In genomic region chr6:26898511-26898910, GRCm38 (mm10) we compare ENCODE assay signal across 5 mouse cellular contexts.
DNase-seq lines count a peak whose midpoint lies in the region.
"Not testable (repeated sequence)": the region's sequence is repeated elsewhere in the genome, so short reads cannot be mapped to it uniquely, and the experiment has no call there.

No protein-coding gene starts in this region.

- not testable (repeated sequence) for H3K9ac ChIP-seq in ES-E14 (ENCODE audit: insufficient read depth, low read depth, low read length, poor library complexity, severe bottlenecking)

- not testable (repeated sequence) for H3K36me3 ChIP-seq in ES-E14 (ENCODE audit: control insufficient read depth, insufficient read depth, low read length, poor library complexity, severe bottlenecking)

- not testable (repeated sequence) for H3K9me3 ChIP-seq in ES-E14 (ENCODE audit: control insufficient read depth, insufficient read depth, low read depth, low read length)

- not testable (repeated sequence) for H3K4me1 ChIP-seq in ES-E14 (ENCODE audit: control insufficient read depth in 2 of 2, insufficient read depth in 2 of 2, low read length in 2 of 2, poor library complexity in 1 of 2)

- not testable (repeated sequence) for H3K4me3 ChIP-seq in ES-E14 (ENCODE audit: insufficient read depth in 1 of 2, low read depth in 1 of 2, low read length in 2 of 2, poor library complexity in 1 of 2, severe bottlenecking in 1 of 2)

- not testable (repeated sequence) for H3K27ac ChIP-seq in ES-E14 (ENCODE audit: insufficient read depth, low read depth, low read length, poor library complexity, severe bottlenecking)

- peak; percentile 64 for DNase-seq in ES-CJ7 (ENCODE audit: low read depth, low spot score)
- peak; percentile 6 for DNase-seq in ES-E14 (ENCODE audit: low read depth, low spot score)
- peak; percentile 52 for DNase-seq in R1 (ENCODE audit: low read depth, low spot score)
- peak; percentile 4 for DNase-seq in WW6 (ENCODE audit: low read depth, low spot score)
- peak; percentile 50 for DNase-seq in ZHBTc4 (ENCODE audit: low read depth, low spot score)

- in situ Hi-C loops in ES-E14 (cut with MboI; ENCODE audit: low sequenced_read_pairs in 2 of 2, unreplicated experiment in 2 of 2) = not testable (repeated sequence)

Comparison
In these comparisons a context has a peak if more than half of its experiments do, and no peak if none do; other contexts are left out.
1. DNase-seq: peak in every context shown above with its lines; median percentile 64 in ES-CJ7; 52 in R1; 50 in ZHBTc4; 6 in ES-E14; 4 in WW6.